Mouse (Mus musculus) inflammation-experienced regulatory T-cells, adult 6 months (primary cell): Measurements from ENCODE around the gene Aimp2. TPM values are rescaled to one million over a fixed set of nuclear protein-coding genes. Genes with fewer than 3 reads are reported as not detected.

Experiments used
- ATAC-seq: one replicate; pipeline ENCODE4 v1.8.0; 2017
- polyA plus RNA-seq, 3 experiments: library from polyadenylated mRNA; unstranded; fragments of 100-300 nt; shearing (Covaris generic); gene quantifications; one replicate each; pipeline ENCODE4 v1.2.1; 2017

Aimp2 gene
- polyA plus RNA-seq, 3 experiments from 2014 or later, result 43.2 to 50.1 (median 47.5) TPM

GRCm38 (mm10) chr5:143897635-143898330 is 11.9 kb downstream of the Aimp2 start, which contains the start of gene Ankrd61:
Gene Ankrd61 (minus strand): TSS chr5:143897685.
- no peak for ATAC-seq

DNA sequence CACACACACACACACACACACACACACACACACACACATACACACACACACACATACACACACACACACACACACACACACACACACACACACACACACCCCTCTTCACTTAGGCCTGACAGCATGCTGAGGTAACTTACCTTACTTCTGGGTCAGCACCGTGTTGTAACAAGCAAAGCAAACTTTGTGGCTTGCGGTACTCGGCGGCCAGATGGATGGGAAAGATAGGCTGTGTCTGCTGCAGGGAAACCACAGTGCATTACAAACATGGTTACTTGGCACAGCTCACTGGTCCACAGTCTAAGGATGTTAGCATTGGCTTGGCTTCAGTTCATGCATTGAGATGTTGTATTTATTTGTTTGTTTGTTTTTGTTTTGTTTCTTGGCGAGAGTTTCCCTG is 16.3 kb downstream of the Aimp2 start:
- ATAC-seq, result no peak

DNA sequence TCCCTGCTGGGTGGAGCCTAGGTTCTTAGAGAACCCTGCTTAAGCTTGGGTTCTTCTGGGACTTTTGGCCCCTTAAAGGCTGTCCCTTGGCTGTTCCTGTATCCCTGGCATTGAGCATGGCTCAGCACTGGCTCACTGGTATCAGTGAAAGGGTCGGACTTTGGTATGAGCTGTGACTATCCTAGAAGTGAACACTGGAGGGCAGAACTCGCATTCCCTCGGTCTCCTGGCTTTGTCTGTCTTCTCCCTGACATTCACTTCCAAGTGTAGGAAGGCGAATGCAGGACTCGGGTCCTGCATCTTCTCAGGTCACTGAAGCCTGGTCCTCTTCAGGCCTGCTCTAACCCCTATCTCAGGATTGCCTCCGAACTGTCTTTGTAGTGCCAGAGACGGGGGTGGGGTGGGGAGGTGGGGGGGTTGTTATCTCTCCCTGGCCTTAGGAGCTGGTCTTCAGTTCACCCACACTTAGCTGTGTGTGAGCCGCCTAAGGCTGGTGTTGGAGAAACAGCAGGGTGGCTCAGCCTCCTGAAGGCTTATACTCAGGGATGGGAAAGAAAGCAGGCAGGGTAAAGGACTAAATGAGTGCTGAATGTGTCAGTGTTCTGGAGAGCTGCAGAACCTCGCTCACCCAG is 17.3 kb downstream of the Aimp2 start:
- ATAC-seq, result no peak

DNA sequence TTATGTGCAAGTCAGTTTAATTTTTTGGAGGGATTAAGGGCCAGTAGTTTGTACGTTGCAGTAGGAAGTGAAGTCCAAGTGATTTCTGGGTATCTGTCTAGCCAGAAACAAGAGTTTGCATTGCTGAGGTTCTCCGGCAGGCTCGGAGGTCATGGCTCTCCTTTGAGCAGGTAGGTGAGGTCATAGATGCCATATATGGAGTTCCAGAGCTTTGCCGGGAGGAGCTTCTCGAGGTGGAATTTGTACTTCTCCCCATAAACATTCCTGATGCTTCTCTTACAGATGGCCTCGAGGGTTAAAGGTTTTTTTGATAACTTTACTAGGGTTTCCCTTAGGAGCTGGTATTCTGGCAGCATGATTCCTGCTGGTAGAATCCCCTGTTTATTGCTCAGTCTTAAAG is 18.9 kb downstream of the Aimp2 start:
- no peak for ATAC-seq

- no peak for ATAC-seq
Measured at GRCm38 (mm10) chr5:143885274-143885673, 24.4 kb downstream of the Aimp2 start.

- no peak for ATAC-seq
Measured at GRCm38 (mm10) chr5:143874571-143874970, 35.1 kb downstream of the Aimp2 start.

- no peak for ATAC-seq
Measured at GRCm38 (mm10) chr5:143871547-143872169, 38.0 kb downstream of the Aimp2 start.

Other genes with a start within 250 kb of the Aimp2 start
- 10 to 100 TPM in 2 of 3 experiments, 1 to 10 TPM in 1; 9.6 to 12.8 (median 11.9) TPM for gene Usp42, start 177.6 kb downstream of the Aimp2 start, polyA plus RNA-seq
- 10 to 100 TPM; 19.9 to 24.6 (median 23.2) TPM for gene Eif2ak1, start 92.1 kb downstream of the Aimp2 start, polyA plus RNA-seq
- 1 to 10 TPM in 2 of 3 experiments, under 1 TPM in 1; 0.55 to 2.3 (median 1.2) TPM for gene Ankrd61, start 12.2 kb downstream of the Aimp2 start, polyA plus RNA-seq
- gene Pms2, start 117 bp upstream of the Aimp2 start, polyA plus RNA-seq, result 10 to 100 TPM; 44.7 to 48.9 (median 46.9) TPM
- 1 to 10 TPM; 1.2 to 1.6 (median 1.4) TPM for gene Gm42421, start 18.3 kb upstream of the Aimp2 start, polyA plus RNA-seq
- gene Rsph10b, start 23.2 kb upstream of the Aimp2 start, polyA plus RNA-seq, result under 1 TPM in 2 of 3 experiments, not detected in 1; 0.87 to 0.97 TPM
- 10 to 100 TPM; 30.1 to 45.3 (median 40.4) TPM for gene Ccz1, start 105.0 kb upstream of the Aimp2 start, polyA plus RNA-seq
- not detected for gene Ocm, start 116.8 kb upstream of the Aimp2 start, polyA plus RNA-seq
- 1 to 10 TPM; 3.3 to 3.9 (median 3.6) TPM for gene Lmtk2, start 190.6 kb upstream of the Aimp2 start, polyA plus RNA-seq